Comparison of ENCODE assay signal across 9 mouse cellular contexts in genomic region chr3:95686492-95687167, GRCm38 (mm10). TPM values are rescaled to one million over a fixed set of nuclear protein-coding genes. Genes with fewer than 3 reads are reported as not detected.
DNase-seq lines count a peak whose midpoint lies in the region; ATAC-seq lines count a peak whose summit lies in the region.
"Had no signal": no experiment of that assay in that cellular context is flagged by ENCODE, and none has a peak within 500 bp of the region (broad histone marks: within the 10 kb centered on the region; RNA-seq: fewer than 3 reads in every experiment).

No protein-coding gene starts in this region.

- peaks cover 5% of the 10 kb centered on the region; the same call in 1 of the 2 replicates for H3K36me3 ChIP-seq in hindbrain, embryonic 10.5 days
- H3K36me3 ChIP-seq in hindbrain, embryonic 16.5 days (ENCODE audit: control insufficient read depth, insufficient read depth, low read length), result no peaks in the 10 kb centered on the region
- H3K36me3 ChIP-seq in embryonic facial prominence, embryonic 13.5 days, result 0 out of 2 replicates have a peak, but pooled peaks cover 5% of the 10 kb centered on the region
- no peaks in the 10 kb centered on the region for H3K36me3 ChIP-seq in midbrain, embryonic 11.5 days (ENCODE audit: control insufficient read depth, insufficient read depth, low read length)

- 0 out of 2 replicates have a peak overlapping the region, but pooled peaks have one; percentile 23 for H3K27ac ChIP-seq in hindbrain, embryonic 10.5 days
- H3K27ac ChIP-seq in hindbrain, embryonic 16.5 days (ENCODE audit: low read depth, low read length), result no peak overlapping the region
- peak overlapping the region; percentile 93; the same call in 1 of the 2 replicates for H3K27ac ChIP-seq in embryonic facial prominence, embryonic 13.5 days
- H3K27ac ChIP-seq in midbrain, embryonic 11.5 days (ENCODE audit: low read depth, low read length), result no peak overlapping the region

- WGBS in hindbrain, embryonic 10.5 days, result 46% methylated on average over 10 of the region's 10 CpGs
- 46% methylated on average over 9 of the region's 10 CpGs for WGBS in hindbrain, embryonic 16.5 days
- 34% methylated on average over 10 of the region's 10 CpGs for WGBS in embryonic facial prominence, embryonic 13.5 days
- 37% methylated on average over 10 of the region's 10 CpGs for WGBS in midbrain, embryonic 11.5 days

- DNase-seq in hindbrain, embryonic 10.5 days (ENCODE audit: low spot score), result no peak
- DNase-seq in heart, postnatal 4 days, result peak; percentile 50
- peak; percentile 70 for DNase-seq in midbrain, embryonic 11.5 days (ENCODE audit: low spot score, missing footprints)
- no peak for DNase-seq in left cerebral cortex, postnatal 25 days (ENCODE audit: low spot score in 2 of 2)
- no peak for DNase-seq in thymus, adult 18-20 months
- DNase-seq: kidney, adult 18-20 months had no signal

- H3K27me3 ChIP-seq in hindbrain, embryonic 10.5 days (ENCODE audit: insufficient read depth, poor library complexity, severe bottlenecking), result peaks cover 42% of the 10 kb centered on the region
- H3K27me3 ChIP-seq in hindbrain, embryonic 16.5 days (replicated peaks; ENCODE audit: control insufficient read depth, insufficient read depth, low read length), result no peaks in the 10 kb centered on the region
- H3K27me3 ChIP-seq in embryonic facial prominence, embryonic 13.5 days, result no peaks in the 10 kb centered on the region
- H3K27me3 ChIP-seq in midbrain, embryonic 11.5 days (ENCODE audit: control insufficient read depth, insufficient read depth, low read length), result no peaks in the 10 kb centered on the region

- H3K9me3 ChIP-seq in hindbrain, embryonic 10.5 days, result 0 out of 2 replicates have a peak, but pooled peaks cover 2% of the 10 kb centered on the region
- no peaks in the 10 kb centered on the region for H3K9me3 ChIP-seq in hindbrain, embryonic 16.5 days (ENCODE audit: control insufficient read depth, low read length)
- H3K9me3 ChIP-seq in embryonic facial prominence, embryonic 13.5 days, result no peaks in the 10 kb centered on the region; the same call in 1 of the 2 replicates
- H3K9me3 ChIP-seq in midbrain, embryonic 11.5 days (ENCODE audit: control insufficient read depth, low read length), result no peaks in the 10 kb centered on the region

- H3K4me2 ChIP-seq in hindbrain, embryonic 16.5 days (ENCODE audit: low read length), result no peak overlapping the region
- H3K4me2 ChIP-seq in embryonic facial prominence, embryonic 13.5 days, result peak overlapping the region; percentile 92
- peak overlapping the region; percentile 77; the same call in 1 of the 2 replicates for H3K4me2 ChIP-seq in midbrain, embryonic 11.5 days

- ATAC-seq in hindbrain, embryonic 16.5 days, result no peak
- ATAC-seq in embryonic facial prominence, embryonic 13.5 days (ENCODE audit: insufficient number of reproducible peaks, insufficient read depth, low FRiP score, low TSS enrichment, low read depth), result peak; percentile 7; the same call in 1 of the 2 replicates
- ATAC-seq in midbrain, embryonic 11.5 days (ENCODE audit: low FRiP score), result no peak
- no peak; the same call in 1 of the 2 replicates for ATAC-seq in monocyte, adult 5-6 weeks (replicated peaks; ENCODE audit: insufficient number of reproducible peaks, low FRiP score, low TSS enrichment, poor library complexity, severe bottlenecking)

- H3K4me1 ChIP-seq in hindbrain, embryonic 10.5 days (replicated peaks), result peaks cover 75% of the 10 kb centered on the region
- H3K4me1 ChIP-seq in hindbrain, embryonic 16.5 days (ENCODE audit: control insufficient read depth, insufficient read depth, low read depth, low read length), result peaks cover 12% of the 10 kb centered on the region
- peaks cover 60% of the 10 kb centered on the region for H3K4me1 ChIP-seq in embryonic facial prominence, embryonic 13.5 days
- peaks cover 15% of the 10 kb centered on the region for H3K4me1 ChIP-seq in midbrain, embryonic 11.5 days (ENCODE audit: control insufficient read depth, insufficient read depth, low read length)

- H3K4me3 ChIP-seq in hindbrain, embryonic 10.5 days, result peak overlapping the region; percentile 57
- no peak overlapping the region for H3K4me3 ChIP-seq in hindbrain, embryonic 16.5 days (ENCODE audit: low read length)
- H3K4me3 ChIP-seq in embryonic facial prominence, embryonic 13.5 days, result no peak overlapping the region
- H3K4me3 ChIP-seq in midbrain, embryonic 11.5 days (ENCODE audit: low read depth, low read length), result no peak overlapping the region

- intact Hi-C loops in left cerebral cortex, postnatal 25 days (cut with DNase I), result no loop called here

- H3K9ac ChIP-seq in hindbrain, embryonic 16.5 days (ENCODE audit: low read depth, low read length), result no peak overlapping the region
- no peak overlapping the region for H3K9ac ChIP-seq in embryonic facial prominence, embryonic 13.5 days
- no peak overlapping the region for H3K9ac ChIP-seq in midbrain, embryonic 11.5 days (ENCODE audit: low read length)

RNA-seq across cellular contexts. Expression of gene Adamtsl4, which starts 1.1 kb away (rescaled TPM):
- 0.73 and 0.86 TPM in 2 replicates for polyA plus RNA-seq in hindbrain, embryonic 10.5 days (2016; fragmentation: Nextera tagmentation; extraction: Ambion mirVana)
- 1.4 and 2.4 TPM in 2 replicates for polyA plus RNA-seq in hindbrain, embryonic 16.5 days (2015; fragmentation: Nextera tagmentation; extraction: Ambion mirVana)
- 1.7 and 1.9 TPM in 2 replicates for polyA plus RNA-seq in embryonic facial prominence, embryonic 13.5 days (2015; fragmentation: Nextera tagmentation; extraction: Ambion mirVana)
- 10 to 100 TPM; 13.5 to 14.6 TPM for total RNA-seq in heart, postnatal 4 days (2021)
- 0.28 and 0.52 TPM in 2 replicates for polyA plus RNA-seq in midbrain, embryonic 11.5 days (2014; fragmentation: Nextera tagmentation; extraction: Ambion mirVana)
- total RNA-seq in monocyte, adult 5-6 weeks (2017), result 0.38 to 7.2 TPM (median 0.53 TPM) in 3 replicates
- 1 to 10 TPM; 4.1 to 4.6 TPM for total RNA-seq in left cerebral cortex, postnatal 25 days (2021)

RNA-seq across cellular contexts. Expression of gene Mcl1, which starts 28.0 kb away (rescaled TPM):
- polyA plus RNA-seq in hindbrain, embryonic 10.5 days (2016; fragmentation: Nextera tagmentation; extraction: Ambion mirVana), result 47.2 and 53.4 TPM in 2 replicates
- polyA plus RNA-seq in hindbrain, embryonic 16.5 days (2015; fragmentation: Nextera tagmentation; extraction: Ambion mirVana), result 20.2 and 39.4 TPM in 2 replicates
- 45.4 and 47.7 TPM in 2 replicates for polyA plus RNA-seq in embryonic facial prominence, embryonic 13.5 days (2015; fragmentation: Nextera tagmentation; extraction: Ambion mirVana)
- total RNA-seq in heart, postnatal 4 days (2021), result 100 to 1,000 TPM; 112 to 115 TPM
- 74.1 and 79.9 TPM in 2 replicates for polyA plus RNA-seq in midbrain, embryonic 11.5 days (2014; fragmentation: Nextera tagmentation; extraction: Ambion mirVana)
- 678 to 973 TPM (median 884 TPM) in 3 replicates for total RNA-seq in monocyte, adult 5-6 weeks (2017)
- 10 to 100 TPM; 58.4 to 59.6 TPM for total RNA-seq in left cerebral cortex, postnatal 25 days (2021)

RNA-seq across cellular contexts. Expression of gene Ecm1, which starts 52.7 kb away (rescaled TPM):
- polyA plus RNA-seq in hindbrain, embryonic 10.5 days (2016; fragmentation: Nextera tagmentation; extraction: Ambion mirVana), result 14.2 and 20.3 TPM in 2 replicates
- 10.3 and 12.8 TPM in 2 replicates for polyA plus RNA-seq in hindbrain, embryonic 16.5 days (2015; fragmentation: Nextera tagmentation; extraction: Ambion mirVana)
- 5.9 and 6.6 TPM in 2 replicates for polyA plus RNA-seq in embryonic facial prominence, embryonic 13.5 days (2015; fragmentation: Nextera tagmentation; extraction: Ambion mirVana)
- total RNA-seq in heart, postnatal 4 days (2021), result 10 to 100 TPM; 41.3 to 43.8 TPM
- 15.4 and 18.0 TPM in 2 replicates for polyA plus RNA-seq in midbrain, embryonic 11.5 days (2014; fragmentation: Nextera tagmentation; extraction: Ambion mirVana)
- 1.6 to 7.1 TPM in 2 of 3 replicates, not detected in the other for total RNA-seq in monocyte, adult 5-6 weeks (2017)
- 10 to 100 TPM; 13.3 to 14.0 TPM for total RNA-seq in left cerebral cortex, postnatal 25 days (2021)

Comparison
In these comparisons a context has a peak if more than half of its experiments do, and no peak if none do; other contexts are left out.
1. H3K27ac ChIP-seq: peak in hindbrain, embryonic 10.5 days (single experiment) and embryonic facial prominence, embryonic 13.5 days (single experiment); none in hindbrain, embryonic 16.5 days (single experiment) and midbrain, embryonic 11.5 days (single experiment).
2. DNase-seq: peak in heart, postnatal 4 days (single experiment) and midbrain, embryonic 11.5 days (single experiment); none in hindbrain, embryonic 10.5 days (single experiment), left cerebral cortex, postnatal 25 days (0 of 2) and thymus, adult 18-20 months (0 of 2).